Mouse (Mus musculus) embryo, embryonic 10.5 days (tissue): ENCODE measurements around the gene Pax6.

Experiments used
- DNase-seq: peaks from one replicate; pipeline ENCODE4 v3.0.0-alpha.2; 2015; ENCODE audit warnings: low spot score

The Pax6 gene

DNA sequence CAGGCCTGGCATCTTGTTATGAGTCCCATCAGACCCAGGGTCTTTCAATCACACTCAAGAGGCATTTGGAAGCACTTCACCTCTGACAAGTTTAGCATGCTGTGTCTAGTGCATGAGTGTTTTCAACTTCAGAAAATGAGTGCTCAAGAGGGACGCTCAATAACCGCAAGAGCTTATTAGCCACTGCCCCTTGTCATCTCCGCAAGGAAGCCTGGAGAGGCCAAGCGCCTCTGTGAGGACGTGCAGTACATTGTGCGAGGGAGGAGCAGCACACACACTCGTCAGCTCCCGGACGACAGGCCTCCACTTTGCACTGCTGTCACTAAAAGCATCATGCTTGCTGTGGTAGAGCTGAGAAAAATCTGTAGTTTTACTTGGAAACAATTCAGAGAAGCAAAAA, 58.0 kb downstream of the Pax6 start:
- no peak for DNase-seq

DNA sequence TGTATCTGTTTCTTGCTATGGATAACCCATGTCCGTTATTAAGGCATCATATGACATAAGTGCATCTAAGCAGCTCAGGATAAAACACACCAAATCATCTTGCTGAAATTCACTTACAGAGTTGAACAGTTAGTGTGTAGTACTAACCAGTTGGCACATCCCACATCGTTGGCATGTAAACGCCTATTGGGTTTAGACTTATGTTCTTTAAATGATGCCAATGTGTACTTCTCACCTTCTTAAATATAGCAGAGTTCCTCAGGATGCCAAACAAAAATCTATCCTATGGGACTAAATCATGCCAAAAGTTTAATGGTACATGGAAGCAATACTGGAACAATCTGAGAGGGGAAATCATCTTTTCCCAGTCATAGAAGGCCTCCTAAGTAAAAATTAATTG, 62.0 kb downstream of the Pax6 start:
- no peak for DNase-seq

DNA sequence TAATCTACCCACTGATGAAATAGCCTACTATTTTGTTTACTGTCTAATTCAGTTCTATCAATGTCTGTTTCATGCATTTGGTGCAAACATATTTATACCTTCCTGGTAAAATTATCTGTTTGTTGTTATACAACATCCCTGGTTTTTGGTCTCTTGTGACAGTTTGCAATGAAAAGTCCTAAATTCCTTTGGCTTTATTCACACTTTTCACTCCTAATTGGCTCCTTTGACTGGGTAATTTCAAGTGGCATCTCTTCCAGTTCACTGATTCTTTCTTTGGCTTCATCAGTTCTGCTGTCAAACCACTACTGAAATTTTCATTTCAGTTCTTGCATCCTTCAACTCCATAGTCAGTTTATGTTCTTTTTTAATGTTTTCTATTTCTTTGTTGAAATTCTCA, 67.5 kb downstream of the Pax6 start:
- no peak for DNase-seq

DNA sequence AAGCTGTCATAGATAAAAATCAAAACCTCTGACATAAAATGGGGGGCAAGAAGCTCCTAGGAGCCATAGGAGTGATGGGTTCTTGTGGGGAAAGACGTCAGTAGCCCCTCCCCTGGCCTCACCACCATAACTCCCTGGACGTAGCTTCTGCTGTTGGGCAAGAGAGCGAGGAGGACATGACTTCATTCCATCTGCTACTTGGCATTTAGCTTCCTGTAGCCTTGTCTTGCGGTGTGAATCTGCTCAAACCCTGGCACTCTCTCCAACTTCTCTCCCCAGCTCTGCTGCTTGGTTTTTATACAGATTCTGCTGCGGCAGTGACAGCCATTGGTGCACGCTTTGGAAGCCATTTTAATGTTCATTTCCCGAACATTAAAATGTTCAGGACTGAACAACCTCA, 78.2 kb downstream of the Pax6 start:
- no peak for DNase-seq
